Mouse (Mus musculus): ENCODE measurements around the gene Arhgef1. TPM values are rescaled to one million over a fixed set of nuclear protein-coding genes. Genes with fewer than 3 reads are reported as not detected.

Gene Arhgef1
- total RNA-seq, 2 experiments from 2014 or later, result 88.3 to 100.0 TPM

DNA sequence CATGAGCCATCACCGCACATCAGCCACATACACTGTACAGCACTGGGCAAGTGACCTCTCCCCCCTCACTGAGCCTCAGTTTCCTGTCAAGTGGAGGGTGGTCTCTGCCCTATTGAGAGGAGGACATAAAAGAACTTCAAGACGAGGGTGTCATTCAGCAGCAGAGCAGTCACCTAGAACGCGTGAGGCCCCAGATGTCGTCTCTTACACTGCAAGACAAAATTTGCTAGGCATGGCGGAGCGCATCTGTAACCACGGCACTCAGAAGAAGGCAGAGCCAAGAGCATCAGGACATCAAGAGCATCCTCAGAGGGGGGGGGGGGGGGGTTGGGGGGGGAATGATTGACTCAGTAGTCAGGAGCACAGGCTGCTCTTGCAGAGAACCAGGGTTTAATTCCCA lies 6.4 kb upstream of the Arhgef1 start:
- Histone ChIP-seq H3K4me3 (no peak overlapping the region), H3K27ac (no peak overlapping the region)
- no peak for TF ChIP-seq CTCF (conservative IDR thresholded peaks at IDR 0.05)
- DNase-seq (ENCODE audit: low spot score in 2 of 2), result no peak

GRCm38 (mm10) chr7:24897224-24897623 lies 5.5 kb upstream of the Arhgef1 start, which contains the start of gene Cd79a:
TSS of gene Cd79a (plus strand) at chr7:24897381.
- Histone ChIP-seq H3K27ac (no peak within 1 kb of the TSS), H3K4me3 (no peak within 1 kb of the TSS)
- TF ChIP-seq CTCF (conservative IDR thresholded peaks at IDR 0.05), result no peak
- no peak for DNase-seq (ENCODE audit: low spot score in 2 of 2)

DNA sequence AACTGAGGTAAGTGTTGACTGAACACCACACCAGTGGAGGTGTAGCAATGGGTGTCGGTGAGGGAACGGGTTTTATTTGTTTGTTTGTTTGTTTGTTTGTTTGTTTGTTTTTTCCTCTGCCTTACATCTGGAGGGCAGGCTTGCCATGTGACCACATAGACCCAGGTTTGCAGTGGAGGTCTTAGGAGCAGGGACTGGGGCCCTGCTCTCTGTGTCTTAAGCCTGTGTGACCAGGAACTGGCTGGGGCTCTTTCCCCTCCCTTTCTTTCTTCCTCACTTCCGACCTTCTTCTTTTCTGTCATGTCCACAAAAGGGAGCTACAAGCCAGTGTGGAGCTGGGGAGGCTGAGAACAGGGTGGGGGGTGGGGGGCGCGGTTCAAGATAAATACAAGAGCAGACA lies 4.8 kb upstream of the Arhgef1 start:
- DNase-seq (ENCODE audit: low spot score in 2 of 2), result no peak
- TF ChIP-seq CTCF (conservative IDR thresholded peaks at IDR 0.05), result no peak
- H3K4me3 ChIP-seq, result no peak overlapping the region
- H3K27ac ChIP-seq, result no peak overlapping the region

- DNase-seq (ENCODE audit: low spot score in 2 of 2), result no peak
- Histone ChIP-seq H3K27ac (no peak overlapping the region), H3K4me3 (no peak overlapping the region)
- TF ChIP-seq CTCF (conservative IDR thresholded peaks at IDR 0.05), result no peak
Measured at GRCm38 (mm10) chr7:24901114-24901513, 1.6 kb upstream of the Arhgef1 start.

GRCm38 (mm10) chr7:24901842-24902241 lies 870 bp upstream of the Arhgef1 start:
- no peak for DNase-seq (ENCODE audit: low spot score in 2 of 2)
- Histone ChIP-seq H3K4me3 (no peak overlapping the region), H3K27ac (peak overlapping the region; percentile 89)
- TF ChIP-seq CTCF (conservative IDR thresholded peaks at IDR 0.05), result no peak

DNA sequence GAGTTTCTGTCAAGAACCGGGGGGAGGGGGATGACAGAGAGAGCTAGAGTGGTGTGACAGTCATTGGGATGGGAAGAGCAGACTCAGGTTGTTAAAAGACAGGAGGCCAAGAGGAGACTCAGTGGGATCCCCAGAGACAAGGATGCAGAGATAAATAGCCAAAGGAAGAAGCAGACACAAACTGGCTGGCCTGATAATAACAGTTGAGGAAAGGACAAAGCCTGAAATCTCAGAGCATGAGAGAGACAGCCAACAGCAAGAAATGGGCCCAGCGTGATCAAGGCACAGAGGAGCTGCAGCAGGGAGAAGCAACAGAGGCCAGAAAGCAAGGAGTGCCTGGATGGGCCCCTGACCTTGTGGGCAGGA lies 465 bp upstream of the Arhgef1 start:
- DNase-seq (ENCODE audit: low spot score in 2 of 2), result no peak
- H3K4me3 ChIP-seq, result peak overlapping the region; percentile 84
- no peak for TF ChIP-seq CTCF (conservative IDR thresholded peaks at IDR 0.05)
- peak overlapping the region; percentile 89 for H3K27ac ChIP-seq

- Histone ChIP-seq H3K27ac (peak overlapping the region; percentile 89), H3K4me3 (peak overlapping the region; percentile 84)
- no peak for DNase-seq (ENCODE audit: low spot score in 2 of 2)
- no peak for TF ChIP-seq CTCF (conservative IDR thresholded peaks at IDR 0.05)
Measured at GRCm38 (mm10) chr7:24903444-24903825, 723 bp downstream of the Arhgef1 start.

- peak; percentile 76 for TF ChIP-seq CTCF (conservative IDR thresholded peaks at IDR 0.05)
- Histone ChIP-seq H3K4me3 (peak overlapping the region; percentile 84), H3K27ac (peak overlapping the region; percentile 89)
- DNase-seq (ENCODE audit: low spot score in 2 of 2), result peak; percentile 95 to 98
Measured at GRCm38 (mm10) chr7:24904070-24904483, 1.4 kb downstream of the Arhgef1 start.

DNA sequence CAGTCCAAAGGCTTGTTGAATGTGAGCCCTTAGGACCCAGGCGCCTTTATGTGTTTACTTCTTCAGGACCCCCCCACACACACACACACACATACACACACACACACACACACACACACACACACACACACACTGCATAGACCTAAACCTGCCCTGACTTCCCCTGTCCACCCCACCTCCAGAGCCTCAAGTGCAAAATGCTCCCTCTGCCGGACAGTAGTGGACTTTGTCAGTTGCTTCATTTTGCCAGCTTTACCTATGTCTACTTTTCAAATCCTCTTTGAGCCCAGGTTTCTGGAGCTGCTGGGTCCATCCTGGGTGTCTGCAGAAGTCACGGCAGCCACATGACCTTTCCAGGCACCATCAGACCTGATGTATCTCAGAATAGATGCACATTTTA lies 2.2 kb downstream of the Arhgef1 start:
- H3K4me3 ChIP-seq, result peak overlapping the region; percentile 84
- DNase-seq (ENCODE audit: low spot score in 2 of 2), result peak; percentile 39 to 45
- TF ChIP-seq CTCF (conservative IDR thresholded peaks at IDR 0.05), result peak; percentile 71
- no peak overlapping the region for H3K27ac ChIP-seq

- 0 out of 2 replicates have a peak, but pooled peaks have one; percentile 8 for TF ChIP-seq CTCF (conservative IDR thresholded peaks at IDR 0.05)
Measured at GRCm38 (mm10) chr7:24906551-24906950, 3.8 kb downstream of the Arhgef1 start.

GRCm38 (mm10) chr7:24907211-24907748 lies 4.6 kb downstream of the Arhgef1 start:
- Histone ChIP-seq H3K4me3 (no peak overlapping the region), H3K27ac (no peak overlapping the region; the same call in 1 of the 2 replicates)
- no peak for DNase-seq (ENCODE audit: low spot score in 2 of 2)
- 0 out of 2 replicates have a peak, but pooled peaks have one; percentile 4 for TF ChIP-seq CTCF (conservative IDR thresholded peaks at IDR 0.05)

More at GRCm38 (mm10) chr7:24906551-24906950, 3.8 kb downstream of the Arhgef1 start:
- H3K4me3 ChIP-seq, result no peak overlapping the region
- H3K27ac ChIP-seq, result no peak overlapping the region; the same call in 1 of the 2 replicates
- DNase-seq (ENCODE audit: low spot score in 2 of 2), result no peak

- no peak for DNase-seq (ENCODE audit: low spot score in 2 of 2)
- no peak overlapping the region for H3K27ac ChIP-seq
- no peak for TF ChIP-seq CTCF (conservative IDR thresholded peaks at IDR 0.05)
- H3K4me3 ChIP-seq, result no peak overlapping the region
Measured at GRCm38 (mm10) chr7:24912480-24912879, 9.8 kb downstream of the Arhgef1 start.

- H3K27ac ChIP-seq, result no peak overlapping the region
- no peak for TF ChIP-seq CTCF (conservative IDR thresholded peaks at IDR 0.05)
- DNase-seq (ENCODE audit: low spot score in 2 of 2), result no peak
- H3K4me3 ChIP-seq, result no peak overlapping the region
Measured at GRCm38 (mm10) chr7:24918763-24919323, 16.1 kb downstream of the Arhgef1 start.

GRCm38 (mm10) chr7:24919728-24920127 lies 17.0 kb downstream of the Arhgef1 start:
- no peak for TF ChIP-seq CTCF (conservative IDR thresholded peaks at IDR 0.05)
- peak overlapping the region; percentile 20; the same call in 1 of the 2 replicates for H3K27ac ChIP-seq
- H3K4me3 ChIP-seq, result no peak overlapping the region
- DNase-seq (ENCODE audit: low spot score in 2 of 2), result peak; percentile 50 to 60

Data from layer of hippocampus, adult 2 months (tissue).